Mouse (Mus musculus) kidney, embryonic 14.5 days (tissue): ENCODE data around the gene Ifit1bl1. TPM values are rescaled to one million over a fixed set of nuclear protein-coding genes. Genes with fewer than 3 reads are reported as not detected.

Experiments used
- ATAC-seq: fragments of 200-750 bp; cut with Nextera tagmentation; 2 replicates; pipeline ENCODE4 v1.8.0; 2017; ENCODE audit warnings: moderate number of reproducible peaks, mild to moderate bottlenecking, moderate TSS enrichment, moderate library complexity; ENCODE audit not compliant: low FRiP score, low TSS enrichment
- H3K27ac ChIP-seq: fragments of 300-500 bp; sonication (generic); 2 replicates; pipeline ENCODE4 v1.5.1; 2014; ENCODE audit warnings: low read depth, mild to moderate bottlenecking, low read length, moderate library complexity, mixed read lengths
- H3K27me3 ChIP-seq: fragments of 300-500 bp; sonication (generic); 2 replicates; pipeline ENCODE4 v1.6.1; 2014; ENCODE audit warnings: mild to moderate bottlenecking, low read length; ENCODE audit not compliant: control insufficient read depth, insufficient read depth
- H3K36me3 ChIP-seq: fragments of 300-500 bp; sonication (generic); 2 replicates; pipeline ENCODE4 v1.6.1; 2014; ENCODE audit warnings: low read length, mixed read lengths; ENCODE audit not compliant: control insufficient read depth, insufficient read depth
- H3K4me1 ChIP-seq: fragments of 300-500 bp; sonication (generic); 2 replicates; pipeline ENCODE4 v1.6.1; 2014; ENCODE audit warnings: low read length, mixed read lengths; ENCODE audit not compliant: control insufficient read depth, insufficient read depth
- H3K4me2 ChIP-seq: fragments of 300-500 bp; sonication (generic); replicated peaks from 2 replicates; pipeline ENCODE4 v1.6.1; 2014; ENCODE audit warnings: low read depth, mild to moderate bottlenecking, low read length
- H3K4me3 ChIP-seq: fragments of 300-500 bp; sonication (generic); 2 replicates; pipeline ENCODE4 v1.5.1; 2014; ENCODE audit warnings: mild to moderate bottlenecking, low read length
- H3K9ac ChIP-seq: fragments of 300-500 bp; sonication (generic); 2 replicates; pipeline ENCODE4 v1.6.1; 2014; ENCODE audit warnings: low read depth, mild to moderate bottlenecking, low read length, moderate library complexity
- H3K9me3 ChIP-seq: fragments of 300-500 bp; sonication (generic); 2 replicates; pipeline ENCODE4 v1.6.1; 2016; ENCODE audit warnings: low read length; ENCODE audit not compliant: control insufficient read depth
- WGBS: fragments of 180-500 bp; shearing (Covaris S2); extraction: QIAGEN DNeasy Blood & Tissue Kit; methylation state at CpG from one replicate; pipeline ENCODE4 v1.1.7; 2014; 5-methylcytosine and 5-hydroxymethylcytosine counted together
- polyA plus RNA-seq: library from polyadenylated mRNA; unstranded; fragments of >200 nt; fragmentation: Nextera tagmentation; extraction: Ambion mirVana; gene quantifications from 2 replicates; pipeline ENCODE4 v1.2.1, GENCODE M21; 2014

The Ifit1bl1 gene
- polyA plus RNA-seq, 1 experiment from 2014 or later: not detected

GRCm38 (mm10) chr19:34577121-34577520, 24.6 kb downstream of the Ifit1bl1 start:
- WGBS: 93% methylated on average over 1 of the region's 1 CpGs
- Histone ChIP-seq H3K9me3 (no peaks in the 10 kb centered on the region), H3K4me2 (no peak overlapping the region), H3K4me1 (no peaks in the 10 kb centered on the region), H3K27me3 (no peaks in the 10 kb centered on the region), H3K4me3 (no peak overlapping the region), H3K9ac (no peak overlapping the region), H3K27ac (no peak overlapping the region), H3K36me3 (no peaks in the 10 kb centered on the region)
- ATAC-seq: no peak

- Histone ChIP-seq H3K4me2 (no peak overlapping the region), H3K9me3 (no peaks in the 10 kb centered on the region), H3K27ac (no peak overlapping the region), H3K4me3 (no peak overlapping the region), H3K4me1 (0 out of 2 replicates have a peak, but pooled peaks cover 13% of the 10 kb centered on the region), H3K27me3 (no peaks in the 10 kb centered on the region), H3K9ac (no peak overlapping the region), H3K36me3 (no peaks in the 10 kb centered on the region)
- ATAC-seq: no peak
- WGBS: 95% methylated on average over 5 of the region's 5 CpGs
Observed at GRCm38 (mm10) chr19:34573650-34574049, 28.1 kb downstream of the Ifit1bl1 start.

GRCm38 (mm10) chr19:34571080-34571479, 30.7 kb downstream of the Ifit1bl1 start:
- 96% methylated on average over 1 of the region's 1 CpGs for whole genome bisulfite sequencing

DNA sequence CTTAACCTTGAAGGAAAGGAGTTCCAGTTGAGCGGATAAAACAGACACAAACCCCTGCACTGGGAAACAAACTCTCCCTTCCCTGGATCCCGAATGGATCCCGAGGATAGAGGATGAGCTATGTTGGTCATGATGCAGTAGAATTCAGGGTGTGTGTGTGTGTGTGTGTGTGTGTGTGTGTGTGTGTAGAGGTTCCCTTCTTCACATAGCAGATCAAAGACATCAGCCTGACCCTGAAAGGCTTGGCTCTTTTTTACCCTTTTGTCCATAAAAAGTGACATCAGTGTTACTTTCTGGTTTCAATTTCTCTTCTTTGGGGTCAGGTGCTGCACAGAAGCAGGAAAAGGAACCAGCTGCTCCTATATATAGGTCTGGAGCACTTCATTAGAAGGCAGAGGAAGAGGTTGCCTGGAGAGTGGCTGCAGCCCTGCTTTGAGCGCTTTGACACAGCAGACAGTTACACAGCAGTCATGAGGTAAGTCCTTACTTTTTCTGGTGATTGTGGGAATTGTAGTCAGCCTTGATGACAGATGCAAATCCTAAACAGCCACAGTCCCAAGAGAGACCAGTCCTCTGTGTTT, 31.8 kb downstream of the Ifit1bl1 start:
- WGBS: 34% methylated on average over 4 of the region's 4 CpGs
- no peak overlapping the region for H3K4me3 ChIP-seq
- no peaks in the 10 kb centered on the region for H3K27me3 ChIP-seq
- ATAC-seq: peak; percentile 66
- H3K36me3 ChIP-seq: no peaks in the 10 kb centered on the region
- 0 out of 2 replicates have a peak, but pooled peaks cover 13% of the 10 kb centered on the region for H3K4me1 ChIP-seq
- no peaks in the 10 kb centered on the region for H3K9me3 ChIP-seq
- no peak overlapping the region for H3K4me2 ChIP-seq
- no peak overlapping the region for H3K27ac ChIP-seq
- H3K9ac ChIP-seq: no peak overlapping the region

More at GRCm38 (mm10) chr19:34571080-34571479, 30.7 kb downstream of the Ifit1bl1 start:
- no peak overlapping the region for H3K4me2 ChIP-seq
- no peaks in the 10 kb centered on the region for H3K36me3 ChIP-seq
- no peak overlapping the region for H3K9ac ChIP-seq
- no peaks in the 10 kb centered on the region for H3K9me3 ChIP-seq
- H3K27me3 ChIP-seq: no peaks in the 10 kb centered on the region
- H3K27ac ChIP-seq: no peak overlapping the region
- no peak for ATAC-seq
- H3K4me3 ChIP-seq: no peak overlapping the region
- H3K4me1 ChIP-seq: 0 out of 2 replicates have a peak, but pooled peaks cover 13% of the 10 kb centered on the region

DNA sequence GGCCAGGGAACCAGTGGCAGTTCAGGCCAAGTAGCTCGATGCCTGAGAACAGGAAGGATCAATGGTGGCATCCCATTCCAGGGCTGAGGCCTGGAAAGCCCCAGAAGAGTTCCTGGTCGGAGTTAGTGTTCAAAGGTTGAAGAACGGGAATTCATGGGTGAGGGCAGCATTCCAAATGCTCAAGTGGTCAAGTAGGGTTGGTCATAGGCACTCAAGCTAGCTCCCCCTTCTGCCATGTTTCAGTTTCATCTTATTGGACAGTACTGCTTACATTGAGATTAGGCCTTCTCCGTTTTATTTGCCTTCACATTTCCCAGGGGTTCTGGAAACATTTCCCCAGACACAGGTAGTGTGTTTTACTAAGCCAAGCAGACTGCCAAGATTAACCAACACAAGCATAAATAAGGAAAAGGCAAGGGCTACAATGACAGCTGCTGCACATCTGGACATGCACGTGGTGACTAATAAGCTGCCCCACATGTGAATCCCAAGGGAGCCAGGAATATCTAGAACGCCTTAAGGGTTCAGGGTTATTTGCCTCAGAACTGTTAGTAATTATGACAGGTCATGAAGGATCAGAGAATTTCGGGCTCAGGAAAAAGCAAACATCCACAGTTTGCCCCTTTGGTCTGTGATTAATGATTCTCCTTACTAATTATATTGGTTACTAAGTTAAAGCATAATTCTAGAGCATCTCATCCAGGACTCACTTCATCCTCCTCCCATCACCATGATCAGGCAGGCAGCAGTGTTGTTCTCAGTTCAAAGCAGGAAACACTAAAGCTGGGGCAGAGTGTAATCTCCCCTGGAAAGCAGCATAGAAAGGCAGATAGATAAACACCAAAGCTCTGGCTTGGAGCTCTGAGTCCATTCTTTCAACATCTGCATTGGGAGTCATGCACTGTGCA, 32.5 kb downstream of the Ifit1bl1 start:
- Histone ChIP-seq H3K4me2 (no peak overlapping the region), H3K9me3 (no peaks in the 10 kb centered on the region), H3K36me3 (no peaks in the 10 kb centered on the region), H3K4me3 (no peak overlapping the region), H3K27ac (no peak overlapping the region), H3K27me3 (no peaks in the 10 kb centered on the region), H3K4me1 (0 out of 2 replicates have a peak, but pooled peaks cover 13% of the 10 kb centered on the region), H3K9ac (no peak overlapping the region)
- WGBS: 58% methylated on average over 7 of the region's 7 CpGs
- peak; percentile 74; the same call in 1 of the 2 replicates for ATAC-seq

DNA sequence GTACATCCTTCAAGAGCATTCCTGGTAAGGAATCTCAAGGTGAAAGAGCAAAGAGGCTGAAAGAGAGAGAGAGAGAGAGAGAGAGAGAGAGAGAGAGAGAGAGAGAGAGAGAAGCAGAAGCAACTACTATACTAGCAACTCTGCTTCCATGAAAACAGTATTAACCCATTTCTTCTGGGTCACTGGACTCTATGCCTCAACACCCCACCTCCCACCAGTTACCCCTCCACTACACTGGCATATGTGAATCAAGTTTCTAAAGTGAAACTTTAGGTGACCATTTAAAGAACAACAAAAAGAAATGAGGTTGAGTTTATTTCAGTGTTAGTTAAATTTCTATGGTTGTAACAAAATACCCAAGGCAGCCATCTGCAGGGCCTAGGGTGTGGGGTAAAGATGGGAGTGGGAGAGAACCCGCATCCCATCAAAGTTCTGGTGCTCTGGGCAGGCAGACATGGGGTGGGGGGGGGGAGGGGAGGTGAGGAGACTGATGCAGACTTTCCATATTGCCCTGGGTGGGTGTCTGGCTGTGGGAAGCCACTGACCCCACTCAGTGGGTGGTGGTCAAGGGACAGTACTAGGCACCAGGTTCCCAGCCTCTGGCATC, 35.5 kb downstream of the Ifit1bl1 start:
- H3K9me3 ChIP-seq: no peaks in the 10 kb centered on the region
- no peak overlapping the region for H3K4me3 ChIP-seq
- no peaks in the 10 kb centered on the region for H3K27me3 ChIP-seq
- H3K36me3 ChIP-seq: no peaks in the 10 kb centered on the region
- 0 out of 2 replicates have a peak, but pooled peaks cover 13% of the 10 kb centered on the region for H3K4me1 ChIP-seq
- H3K27ac ChIP-seq: no peak overlapping the region
- no peak overlapping the region for H3K4me2 ChIP-seq
- peak; percentile 63 for ATAC-seq
- H3K9ac ChIP-seq: no peak overlapping the region
- WGBS: 44% methylated on average over 1 of the region's 1 CpGs

- H3K4me1 ChIP-seq: no peaks in the 10 kb centered on the region
- H3K9ac ChIP-seq: no peak overlapping the region
- H3K9me3 ChIP-seq: no peaks in the 10 kb centered on the region
- no peak for ATAC-seq
- H3K36me3 ChIP-seq: no peaks in the 10 kb centered on the region
- no peak overlapping the region for H3K4me3 ChIP-seq
- H3K27ac ChIP-seq: no peak overlapping the region
- H3K4me2 ChIP-seq: no peak overlapping the region
- no peaks in the 10 kb centered on the region for H3K27me3 ChIP-seq
Observed at GRCm38 (mm10) chr19:34562556-34562955, 39.2 kb downstream of the Ifit1bl1 start.

GRCm38 (mm10) chr19:34556621-34557020, 45.1 kb downstream of the Ifit1bl1 start:
- Histone ChIP-seq H3K9ac (no peak overlapping the region), H3K4me3 (no peak overlapping the region), H3K9me3 (no peaks in the 10 kb centered on the region), H3K36me3 (no peaks in the 10 kb centered on the region), H3K27me3 (no peaks in the 10 kb centered on the region), H3K27ac (no peak overlapping the region), H3K4me2 (no peak overlapping the region), H3K4me1 (0 out of 2 replicates have a peak, but pooled peaks cover 3% of the 10 kb centered on the region)
- WGBS: 85% methylated on average over 3 of the region's 3 CpGs
- no peak for ATAC-seq

- no peak for ATAC-seq
Observed at GRCm38 (mm10) chr19:34554061-34554460, 47.7 kb downstream of the Ifit1bl1 start.

More at GRCm38 (mm10) chr19:34554061-34554460, 47.7 kb downstream of the Ifit1bl1 start:
- Histone ChIP-seq H3K27ac (no peak overlapping the region), H3K4me2 (no peak overlapping the region), H3K27me3 (no peaks in the 10 kb centered on the region), H3K4me1 (0 out of 2 replicates have a peak, but pooled peaks cover 3% of the 10 kb centered on the region), H3K36me3 (no peaks in the 10 kb centered on the region), H3K4me3 (no peak overlapping the region), H3K9ac (no peak overlapping the region), H3K9me3 (no peaks in the 10 kb centered on the region)
